Mouse (Mus musculus) lung, adult 2 months (tissue): ENCODE measurements at regions not wholly inside any gene's neighbourhood (a gene's known extent, or its start where the extent isn't known, plus 50 kb on each side); places are given as distances from the start of the nearest gene placed in this dataset.

Experiments used
- CTCF ChIP-seq: fragments of 200-500 bp; IDR thresholded peaks from 2 replicates; pipeline ENCODE4 v1.5.1; 2011; ENCODE audit warnings: mild to moderate bottlenecking, low read length, control low read depth; ENCODE audit not compliant: insufficient read depth
- POLR2A ChIP-seq: fragments of 200-500 bp; IDR thresholded peaks from 2 replicates; pipeline ENCODE4 v1.6.1; 2011; ENCODE audit warnings: low read depth, mild to moderate bottlenecking, control low read depth, low read length, borderline replicate concordance; ENCODE audit errors: extremely low read depth

- TF ChIP-seq CTCF (no peak), POLR2A (no peak)
Observed at GRCm38 (mm10) chr2:61138625-61138997, 175.6 kb upstream of the Rbms1 start.
